Mouse (Mus musculus) kidney, adult 8-10 months (tissue): ENCODE results near the gene Mrps15.

Experiments used
- DNase-seq, 2 experiments: peaks; one replicate each; pipeline ENCODE4 v3.0.0; 2022

The Mrps15 gene

DNA sequence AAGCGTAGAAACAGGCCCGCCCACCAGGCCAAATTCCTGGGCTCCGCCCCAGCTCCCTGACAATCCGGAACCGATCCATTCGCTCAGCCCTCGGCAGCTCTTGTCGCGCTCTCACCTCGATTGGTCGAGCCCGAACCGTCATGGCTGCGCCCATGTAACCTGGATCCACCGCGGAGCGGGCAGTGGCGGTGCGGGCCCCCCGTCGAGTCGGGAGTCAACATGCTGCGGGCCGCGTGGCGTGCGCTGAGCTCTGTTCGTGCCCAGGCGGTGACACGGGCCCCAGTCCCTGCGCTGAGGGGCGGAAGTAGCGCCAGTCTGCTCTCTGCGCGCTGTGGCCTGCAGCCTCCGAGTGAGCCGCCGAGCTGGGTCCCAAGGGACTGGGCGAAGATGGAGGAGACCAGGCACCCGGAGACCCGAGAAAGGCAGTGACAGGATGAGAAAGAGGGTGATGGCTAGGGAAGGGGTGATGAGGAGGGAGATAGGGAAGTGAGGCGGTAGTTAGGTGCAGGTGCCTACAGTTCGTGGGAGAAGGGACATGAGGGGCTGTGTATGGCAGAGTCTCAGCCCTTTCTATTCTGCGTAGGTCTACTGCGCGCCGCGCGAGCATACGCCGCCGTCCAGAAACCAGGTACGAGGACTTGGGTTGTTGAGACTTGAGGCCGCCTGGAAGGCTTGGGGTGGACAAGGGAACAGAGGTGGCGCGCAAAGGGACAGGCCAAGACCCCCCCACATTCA is at the start of gene Mrps15:
Gene Mrps15 (plus strand): TSS at position 75 of the 735 bp plus-strand sequence.
- peak; percentile 83 to 88 for DNase-seq

DNA sequence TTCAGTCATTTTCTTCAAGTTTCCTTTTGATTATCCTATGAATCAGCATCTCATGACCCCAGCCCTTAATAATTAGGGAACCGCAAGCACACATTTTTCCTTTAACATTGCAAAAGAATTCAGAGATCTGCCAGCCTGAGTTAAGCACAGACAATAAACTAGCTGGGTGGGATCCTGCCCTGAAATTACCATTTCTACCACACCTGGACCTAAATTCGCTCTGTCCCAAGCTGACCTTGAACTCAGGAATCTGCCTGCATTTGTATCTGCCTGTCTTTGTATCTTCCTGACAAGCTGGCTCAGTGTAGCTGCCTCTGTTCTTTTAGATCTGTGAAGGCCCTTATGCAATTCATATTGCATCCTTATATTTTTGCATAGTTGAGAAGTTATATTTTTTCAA is 48.9 kb upstream of the Mrps15 start:
- no peak for DNase-seq

DNA sequence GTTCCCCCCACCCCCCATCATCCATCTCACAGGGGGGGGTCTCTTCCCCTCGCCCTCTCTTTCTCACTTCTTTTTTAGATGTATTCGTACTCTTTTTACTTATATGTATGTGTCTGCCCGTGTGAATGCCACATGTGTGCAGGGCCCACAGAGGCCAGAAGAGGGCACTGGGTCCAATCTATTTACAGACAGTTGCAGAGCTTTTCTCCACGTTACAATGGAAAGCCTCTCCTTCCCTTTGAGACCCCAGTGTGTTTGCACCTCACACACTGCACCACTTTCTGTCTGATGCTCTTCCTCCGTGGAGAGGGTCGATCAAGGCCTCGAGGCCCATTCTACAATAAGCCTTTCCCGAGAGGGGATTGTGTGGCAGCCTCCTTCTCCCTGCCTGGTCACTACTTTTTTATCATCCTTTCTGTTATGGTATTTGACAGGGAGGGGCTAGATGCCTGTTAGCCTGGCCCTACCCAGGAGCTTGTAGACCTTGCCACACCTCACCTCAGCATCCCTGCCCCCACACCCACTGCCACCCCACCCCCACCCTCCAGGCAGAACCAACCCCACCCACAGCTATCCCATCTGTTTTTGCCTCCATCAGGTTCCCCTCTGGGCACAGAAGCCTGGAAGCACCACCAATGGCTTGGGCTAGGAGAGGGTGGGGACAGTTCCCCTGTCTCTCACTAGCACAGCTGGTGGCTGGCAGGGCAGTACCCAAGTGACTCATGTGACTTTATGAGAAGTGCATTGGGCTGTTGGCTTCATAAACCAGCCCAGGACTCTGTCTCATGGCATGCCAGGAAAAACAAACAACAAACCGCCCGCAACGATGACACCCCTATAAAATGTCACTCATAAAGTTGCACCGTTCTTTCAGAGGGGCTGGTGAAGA is 45.2 kb upstream of the Mrps15 start:
- DNase-seq, result no peak

DNA sequence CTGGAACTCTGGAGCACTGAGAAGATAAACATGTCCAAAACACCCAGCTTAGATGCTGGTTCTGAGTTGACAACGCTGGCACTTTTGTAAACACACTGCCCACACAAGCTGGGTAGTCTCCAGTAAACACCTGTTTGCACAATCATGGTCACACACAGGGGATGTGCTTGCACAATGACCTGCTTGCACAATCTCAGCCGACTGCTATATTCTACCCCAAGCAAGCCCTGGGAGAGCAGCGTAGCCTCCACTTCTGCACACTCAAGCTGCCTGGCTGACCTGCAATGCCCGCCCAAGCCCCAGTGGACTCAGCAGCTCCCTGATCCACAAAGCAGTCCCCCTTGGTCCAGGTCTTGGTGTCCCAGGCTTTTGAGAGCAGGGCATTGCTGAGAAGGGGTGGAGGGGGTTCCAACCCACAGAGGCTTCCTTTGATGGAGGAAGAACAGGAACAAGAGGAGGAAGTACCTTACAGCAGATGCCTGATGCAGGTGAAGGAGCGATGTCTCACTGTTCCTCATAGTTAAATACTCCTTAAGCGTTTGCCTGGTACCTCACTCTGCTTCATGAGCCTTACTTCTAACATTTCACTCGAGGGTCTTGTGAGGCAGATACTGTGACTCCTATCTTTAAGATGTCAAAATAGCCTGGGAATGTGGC is 28.9 kb upstream of the Mrps15 start:
- no peak for DNase-seq

DNA sequence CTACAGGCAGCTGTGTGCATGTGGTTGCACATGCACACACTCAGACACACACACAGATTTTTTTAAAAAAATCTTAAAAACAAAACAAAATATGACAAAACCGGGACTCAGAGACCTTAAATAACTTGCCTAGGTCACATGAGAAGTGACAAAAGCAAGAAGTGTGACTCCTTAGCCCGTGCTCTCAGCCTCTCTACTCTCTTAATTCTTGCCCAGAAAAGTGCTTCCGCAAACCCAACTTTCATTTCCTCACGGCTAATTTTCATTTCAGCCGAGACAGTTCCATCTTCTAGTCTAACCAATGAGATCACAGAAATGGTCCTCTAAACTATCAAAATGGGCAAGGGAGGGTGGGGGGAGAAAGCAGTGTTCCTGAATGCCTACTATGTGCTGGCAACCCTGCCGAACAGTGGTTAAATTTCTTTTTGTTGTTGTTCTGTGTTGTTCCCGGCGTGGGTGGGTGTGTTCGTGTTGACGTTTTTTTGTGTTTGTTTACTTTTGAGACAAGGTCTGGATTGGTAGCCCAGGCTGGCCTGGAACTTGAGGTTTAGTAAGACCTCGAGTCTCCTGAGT is 27.7 kb upstream of the Mrps15 start:
- DNase-seq, result no peak

DNA sequence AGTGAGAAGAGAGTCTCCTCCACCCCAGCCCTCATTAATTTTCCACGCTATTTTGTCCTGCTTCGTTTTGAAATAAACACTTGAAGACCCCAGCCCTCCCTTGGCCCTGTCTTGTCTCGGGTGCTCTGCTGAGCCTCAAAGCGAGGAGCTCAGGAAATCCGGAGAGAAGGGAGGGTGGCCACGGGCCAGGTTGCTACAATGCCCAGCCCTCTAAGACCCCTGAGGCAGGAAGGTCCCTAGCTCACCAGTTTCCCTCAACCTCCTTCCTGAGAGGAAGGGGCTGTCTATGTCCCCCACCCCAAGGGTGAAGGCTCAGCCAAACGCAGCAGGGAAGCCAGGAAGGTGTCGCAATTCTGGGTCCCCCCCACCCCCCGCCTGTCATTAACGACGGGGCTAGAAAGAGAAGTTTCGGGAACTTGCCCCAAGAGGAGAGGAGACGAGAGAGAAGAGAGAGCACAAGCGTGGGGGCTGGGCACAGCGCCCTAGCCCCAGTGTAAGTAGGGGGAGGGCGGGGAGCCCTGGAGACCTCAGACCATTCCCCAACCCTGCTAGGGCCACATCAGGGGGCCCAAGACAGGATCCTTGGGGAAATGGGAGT is 22.3 kb upstream of the Mrps15 start, which contains the start of gene Csf3r:
Gene Csf3r (plus strand): TSS at position 248 of the 598 bp plus-strand sequence.
- DNase-seq, result no peak

DNA sequence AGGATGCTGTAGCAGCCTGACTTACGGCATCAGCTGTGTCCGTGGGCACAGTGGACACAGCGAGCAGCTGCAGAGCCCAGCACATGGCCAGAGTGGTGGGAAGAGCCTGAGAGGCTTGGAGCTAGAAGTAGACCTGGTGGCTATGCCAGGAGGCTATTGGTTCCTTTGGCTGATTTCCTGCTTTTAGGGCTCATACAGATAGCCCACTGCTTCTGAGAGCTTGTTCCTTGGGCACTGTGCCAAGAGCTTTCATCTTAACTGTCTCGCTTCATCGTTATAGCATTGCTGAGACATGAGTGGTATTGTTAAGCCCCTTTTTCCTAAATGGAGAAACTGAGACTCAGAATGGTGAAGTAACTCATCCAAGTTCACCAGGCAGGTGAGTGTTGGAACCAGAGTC is 20.9 kb upstream of the Mrps15 start:
- DNase-seq, result no peak

DNA sequence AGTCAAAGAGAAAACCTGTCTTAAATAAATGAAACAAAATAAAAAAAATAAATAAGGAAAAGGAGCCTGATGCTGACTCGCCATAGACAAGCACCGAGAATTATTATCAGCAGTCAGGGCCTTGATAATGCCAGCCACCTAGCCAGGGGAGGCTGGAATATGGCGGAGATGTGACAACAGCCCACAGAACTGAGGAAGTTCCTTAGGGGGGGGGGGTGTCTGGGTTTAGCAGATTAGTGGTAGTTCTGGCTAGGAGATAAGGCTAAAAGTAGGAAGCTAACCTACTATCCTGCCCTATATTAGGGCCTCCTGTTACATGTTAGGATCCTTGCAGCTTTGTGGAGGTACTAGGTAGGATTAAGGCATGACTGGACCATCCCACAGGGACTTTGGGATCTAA is 18.7 kb upstream of the Mrps15 start:
- no peak for DNase-seq

DNA sequence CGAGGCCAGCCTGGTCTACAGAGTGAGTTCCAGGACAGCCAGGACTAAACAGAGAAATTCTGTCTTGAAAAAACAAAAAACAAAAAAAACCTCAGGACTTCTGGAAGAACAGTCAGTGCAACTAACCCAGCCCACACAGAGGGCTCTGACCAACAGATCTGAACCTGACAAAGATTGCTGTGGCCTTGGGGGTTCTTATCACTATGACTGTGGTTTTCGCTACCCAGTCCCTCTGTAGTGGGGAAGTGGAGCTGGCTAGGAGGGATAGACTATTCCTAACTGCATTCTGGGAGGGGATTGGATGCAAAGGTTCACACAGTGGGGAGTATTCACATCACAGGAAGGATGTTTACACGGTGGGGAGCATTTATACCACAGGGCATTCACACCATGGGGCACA is 17.7 kb upstream of the Mrps15 start:
- no peak for DNase-seq

DNA sequence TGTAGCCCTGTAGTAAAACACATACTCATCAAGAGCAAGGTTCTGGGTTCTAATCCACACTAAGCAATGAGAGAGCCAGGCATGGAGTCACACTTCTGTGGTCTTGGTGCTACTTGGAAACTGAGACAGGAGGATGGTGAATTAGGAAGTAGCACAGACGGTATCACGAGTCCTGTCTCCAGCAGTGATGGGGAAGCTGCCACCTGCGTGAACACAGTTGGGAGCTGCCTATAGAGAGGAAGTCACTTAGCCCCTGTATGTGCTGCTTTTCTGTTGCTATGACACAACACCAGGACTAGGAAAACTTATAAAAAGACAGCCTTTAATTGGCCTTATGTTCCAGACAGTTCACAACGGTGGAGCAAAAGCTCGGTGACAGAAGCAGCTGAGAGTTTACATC is 16.0 kb upstream of the Mrps15 start:
- no peak for DNase-seq

DNA sequence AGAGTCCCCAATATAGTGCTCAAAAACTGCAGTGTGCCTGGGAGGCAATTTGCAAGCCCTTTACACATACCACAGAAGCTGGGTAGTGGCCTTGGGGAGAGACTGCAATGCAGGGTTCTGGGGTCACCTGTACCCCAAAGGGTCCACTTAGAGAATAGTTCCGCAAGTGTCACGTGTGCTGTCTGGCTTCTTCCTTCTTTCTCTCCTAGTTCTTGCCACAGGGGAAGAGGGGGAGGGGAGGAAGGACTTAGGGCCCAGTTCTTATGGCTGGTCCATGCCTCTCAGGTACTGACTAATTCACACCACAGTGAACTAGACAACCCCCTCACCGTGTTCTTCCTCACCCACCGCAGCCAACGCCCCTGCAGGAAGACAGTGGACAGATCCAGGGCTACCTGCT is 11.3 kb upstream of the Mrps15 start:
- no peak for DNase-seq

DNA sequence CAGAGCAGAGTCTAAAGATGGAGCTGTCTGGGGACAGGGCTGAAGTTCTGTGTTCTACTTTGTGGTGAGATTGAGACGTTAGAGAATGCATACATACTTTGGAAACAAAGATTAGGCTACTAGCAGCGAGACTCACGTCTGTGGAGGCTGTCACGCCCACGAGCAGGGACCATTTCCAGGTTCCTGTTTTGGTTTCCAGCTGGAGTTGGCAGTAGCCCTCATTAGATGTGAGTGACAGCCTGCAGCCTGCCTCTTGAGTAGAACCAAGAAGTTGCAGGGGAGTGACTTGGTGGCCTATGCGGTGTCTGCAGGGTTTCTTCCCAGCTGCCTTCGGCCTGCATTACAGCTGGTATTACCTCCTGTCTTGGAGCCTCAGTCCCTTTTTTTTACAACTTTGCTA is 4.9 kb downstream of the Mrps15 start:
- no peak for DNase-seq

DNA sequence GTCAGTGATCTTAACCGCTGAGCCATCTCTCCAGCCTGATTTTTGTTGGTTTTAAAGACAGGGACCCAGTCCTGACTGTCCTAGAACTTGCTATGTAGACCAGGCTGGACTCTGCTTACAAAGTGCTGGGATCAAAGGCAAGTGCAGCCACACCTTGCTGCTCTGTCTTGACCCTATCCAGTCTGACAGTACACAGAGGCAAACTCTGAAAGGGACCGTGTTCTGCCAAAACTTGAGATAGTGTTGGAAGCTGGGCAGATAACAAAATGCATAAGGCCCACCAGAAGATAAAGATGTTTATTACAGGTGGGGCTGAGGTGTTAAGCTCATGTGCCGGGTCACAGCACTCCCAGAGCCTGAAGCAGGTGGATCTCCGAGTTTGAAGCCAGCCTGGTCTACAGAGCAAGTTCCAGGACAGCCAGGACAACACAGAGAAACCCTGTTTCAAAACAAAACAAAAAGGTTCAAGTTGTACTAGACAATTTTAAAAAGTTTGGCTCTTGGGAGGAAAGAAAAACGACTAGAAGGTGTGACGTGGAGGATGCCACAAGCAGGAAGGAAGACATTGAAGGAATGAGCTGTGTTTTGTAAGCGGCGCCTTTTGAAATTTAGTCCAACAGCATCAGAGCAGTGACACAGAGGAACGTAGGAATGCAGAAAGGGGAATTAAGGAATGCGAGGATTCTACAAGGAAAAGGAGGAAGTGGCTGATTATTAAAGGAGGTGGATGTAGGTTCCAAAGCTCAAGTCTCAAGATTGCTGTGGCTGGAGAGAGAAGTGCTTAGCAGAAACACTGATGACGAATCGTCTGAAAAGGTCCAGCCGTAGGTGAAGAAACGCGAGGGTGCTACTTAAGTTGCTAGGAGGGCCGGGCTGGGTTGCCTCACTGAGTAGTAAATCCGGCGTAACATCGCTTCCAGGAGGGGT is 10.7 kb downstream of the Mrps15 start:
- DNase-seq, result no peak

DNA sequence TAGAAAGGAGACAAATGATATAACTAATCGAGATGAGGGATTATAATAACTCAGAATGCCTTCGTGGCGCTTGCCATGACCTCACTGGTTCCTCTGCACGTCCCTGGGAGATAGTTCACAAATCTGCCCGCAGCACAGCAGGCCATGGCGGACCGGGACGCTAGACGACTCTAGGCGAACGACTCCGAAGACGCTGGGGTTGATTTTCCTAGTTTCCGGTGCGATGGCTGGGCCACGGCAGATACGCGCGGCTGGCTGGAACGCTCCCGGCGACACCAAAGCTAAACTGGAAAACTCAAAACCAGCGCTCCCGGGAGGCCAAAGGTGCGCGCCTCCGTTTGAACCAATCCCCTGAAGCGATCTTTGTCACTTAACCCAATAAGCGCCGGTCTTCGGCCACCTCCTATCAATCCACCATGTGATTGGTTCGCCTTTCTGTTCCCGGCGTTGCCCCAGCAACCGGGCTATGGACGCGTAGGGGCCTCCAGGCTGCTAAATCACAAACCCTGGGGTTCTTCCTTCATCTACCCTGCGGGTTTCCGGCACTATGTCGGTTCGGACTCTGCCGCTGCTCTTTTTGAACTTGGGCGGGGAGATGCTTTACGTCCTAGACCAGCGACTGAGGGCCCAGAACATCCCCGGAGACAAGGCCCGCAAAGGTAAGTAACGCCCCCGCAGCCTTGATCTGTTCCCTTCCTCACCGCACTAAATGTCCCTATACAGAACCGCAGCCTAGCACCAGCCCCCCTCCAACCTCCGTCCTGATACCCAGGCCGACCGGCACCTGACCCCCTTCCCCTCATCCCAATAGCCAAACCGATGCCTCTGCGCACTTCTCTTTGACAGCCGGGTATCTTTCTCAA is 11.6 kb downstream of the Mrps15 start, which contains the start of gene Oscp1:
Gene Oscp1 (plus strand): TSS at position 432 of the 863 bp plus-strand sequence.
- DNase-seq, result peak; percentile 92 to 94

DNA sequence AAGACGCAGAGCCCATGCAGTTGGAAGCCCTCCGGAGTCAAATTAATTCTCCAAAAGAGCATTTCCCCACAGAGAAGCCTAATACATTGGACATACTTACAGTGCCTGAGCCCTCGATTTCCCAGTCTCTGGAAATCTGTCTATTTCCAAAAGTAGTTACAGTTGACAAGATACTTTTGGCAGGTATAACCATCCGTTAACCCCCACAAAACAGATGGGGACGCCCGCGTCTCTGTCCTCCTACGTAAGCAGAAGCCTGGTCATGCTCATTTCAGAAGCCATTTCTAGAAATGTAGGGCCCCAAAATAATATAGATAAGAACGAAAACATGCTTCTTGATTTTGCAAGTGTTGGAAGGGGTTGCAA is 12.3 kb downstream of the Mrps15 start:
- DNase-seq, result no peak

DNA sequence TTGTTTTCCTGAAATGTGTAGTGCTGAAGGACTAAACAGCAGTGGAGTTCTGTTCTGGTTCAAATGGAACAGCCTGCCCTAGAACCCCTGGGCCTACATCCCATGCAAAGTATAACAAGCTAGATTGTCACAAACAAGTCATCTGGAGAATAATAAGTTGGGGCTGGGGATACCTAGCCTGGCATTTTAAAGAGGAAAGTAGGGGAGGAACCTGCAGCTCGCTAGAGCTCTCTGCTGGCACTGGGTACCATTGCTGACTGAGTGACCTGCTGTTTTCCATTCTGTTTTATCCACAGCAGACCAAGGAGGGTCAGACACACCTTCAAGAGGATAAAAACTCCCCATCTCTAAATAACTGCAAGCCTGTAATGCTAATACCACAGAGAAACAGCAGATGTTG is 16.1 kb downstream of the Mrps15 start:
- DNase-seq, result peak in 1 of 2 experiments; percentile 24

DNA sequence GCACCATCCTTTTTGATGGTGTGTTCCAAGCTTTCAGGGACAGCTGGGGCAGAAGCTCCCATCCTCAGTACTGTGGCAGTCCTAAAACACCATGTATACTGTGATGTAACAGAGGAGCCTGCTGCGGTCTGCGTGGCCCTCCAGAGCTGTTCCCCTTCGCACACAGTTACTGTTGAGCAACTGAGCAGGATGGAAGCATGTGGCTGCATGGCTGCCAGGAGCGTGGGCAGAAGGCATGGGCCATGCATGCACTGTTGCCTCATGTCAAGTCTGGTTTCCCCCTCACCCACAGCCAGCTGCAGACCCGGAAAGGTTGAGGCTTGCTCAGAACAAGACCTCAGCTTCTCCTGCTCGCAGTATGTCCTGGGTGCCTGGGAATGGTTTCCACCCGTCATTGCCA is 18.5 kb downstream of the Mrps15 start:
- no peak for DNase-seq

DNA sequence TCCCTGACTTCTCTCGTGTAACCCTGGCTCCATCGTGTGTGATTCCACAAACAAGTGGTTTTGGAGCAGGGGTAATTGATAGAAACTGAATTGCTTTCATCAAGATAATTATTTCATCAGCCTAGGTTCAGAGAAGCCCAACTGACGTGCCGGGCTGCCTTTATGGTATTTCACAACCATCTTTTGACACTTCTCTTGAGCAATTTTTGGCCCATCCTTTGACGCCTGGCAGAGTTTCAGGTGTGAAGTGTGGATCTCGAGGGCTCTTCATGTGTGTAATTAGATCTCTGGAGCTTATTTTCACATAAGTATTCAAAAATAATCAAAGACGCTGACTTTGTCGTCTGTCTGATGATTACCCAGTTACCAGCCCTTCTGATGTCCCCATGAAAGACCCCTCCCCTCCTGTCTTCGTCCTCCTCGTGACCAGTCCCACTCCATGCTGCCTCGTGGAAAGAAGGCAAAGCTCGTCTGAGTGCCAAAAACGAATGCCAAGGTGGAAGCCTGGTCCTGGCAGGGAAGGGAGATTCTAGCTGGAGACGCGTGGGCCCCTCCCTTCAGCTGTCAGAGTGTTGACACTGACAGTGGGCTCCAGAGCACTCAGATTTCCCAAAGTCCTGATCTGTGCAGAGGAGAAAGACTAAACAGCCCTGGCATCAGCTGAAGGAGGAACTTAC is 20.8 kb downstream of the Mrps15 start:
- DNase-seq, result no peak

DNA sequence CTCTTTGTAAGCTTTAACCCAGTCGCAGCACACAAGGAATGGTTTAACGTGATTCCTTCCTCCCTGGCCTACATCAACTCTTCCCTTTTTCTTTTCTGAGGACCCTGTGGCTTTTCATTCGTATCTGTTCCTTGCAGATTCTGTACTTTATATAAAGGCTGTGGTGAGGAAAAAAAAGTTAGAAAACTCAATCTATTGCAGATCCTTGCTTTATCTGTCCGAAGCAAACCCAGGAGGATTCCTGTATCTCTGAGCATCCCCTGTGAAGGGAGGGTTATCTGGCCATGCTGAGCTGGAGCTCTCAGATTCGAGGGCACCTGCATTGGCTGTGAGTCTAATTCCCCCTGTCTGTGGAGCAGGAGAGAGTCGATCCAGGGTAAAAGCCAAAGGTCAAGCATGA is 22.1 kb downstream of the Mrps15 start:
- DNase-seq, result no peak

DNA sequence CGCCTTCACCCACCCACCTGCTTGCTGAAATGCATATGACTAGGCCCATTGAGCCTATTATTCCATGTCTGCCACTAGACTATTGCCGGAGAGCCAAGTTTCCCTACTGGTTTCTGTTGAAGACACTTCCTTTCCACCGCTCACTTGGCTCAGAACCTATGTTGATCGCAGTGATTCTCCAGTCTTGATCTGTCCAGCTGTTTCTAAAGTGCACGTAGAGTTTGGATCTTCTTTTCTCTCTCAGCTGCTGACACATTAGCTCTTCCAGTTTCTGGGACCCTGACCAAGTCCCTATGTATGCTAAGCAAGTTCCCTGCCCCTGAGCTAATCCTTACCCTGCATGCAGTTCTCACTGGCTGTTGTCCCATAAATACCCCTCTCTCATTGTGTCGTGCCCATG is 31.1 kb downstream of the Mrps15 start:
- DNase-seq, result no peak
